Mouse (Mus musculus): ENCODE results near the gene Foxi2.

DNA sequence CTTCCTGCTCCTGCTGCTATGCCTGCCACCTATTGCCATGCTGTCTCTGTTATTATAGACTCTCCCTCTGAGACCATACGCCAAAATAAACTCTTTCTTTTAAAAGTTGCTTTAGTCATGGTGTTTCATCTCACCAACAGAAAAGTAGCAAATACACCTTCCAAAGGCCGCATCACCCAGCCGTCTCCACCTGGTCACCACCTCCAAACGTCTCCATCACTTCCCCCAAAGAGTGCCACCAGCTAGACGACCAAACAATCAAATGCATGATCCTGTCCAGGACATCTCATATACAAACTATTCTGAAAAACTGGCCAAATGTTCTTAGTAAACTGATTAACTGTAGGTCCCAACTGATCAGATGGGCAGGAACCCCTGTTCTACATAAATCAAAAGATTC, 45.5 kb upstream of the Foxi2 start:
- TF ChIP-seq GATA1 (IDR thresholded peaks at IDR 0.05; ENCODE audit: borderline replicate concordance, low read length) (no peak), FLI1 (IDR thresholded peaks at IDR 0.05; ENCODE audit: low read length) (no peak)

All from megakaryocyte, embryonic 14.5 days (primary cell).